Mouse (Mus musculus) heart, embryonic 14.5 days (tissue): ENCODE results near the gene Zfp3. TPM values are rescaled to one million over a fixed set of nuclear protein-coding genes. Genes with fewer than 3 reads are reported as not detected.

Experiments
- ATAC-seq: fragments of 200-750 bp; cut with Nextera tagmentation; 2 replicates; pipeline ENCODE4 v1.8.0; 2017; ENCODE audit warnings: low read depth, moderate TSS enrichment; ENCODE audit not compliant: insufficient number of reproducible peaks, insufficient read depth, low FRiP score
- H3K27ac ChIP-seq, 2 experiments: fragments of 200-500 bp in 1 of 2; fragments of 300-500 bp in 1 of 2; sonication (generic) in 1 of 2; replicated peaks in 1 of 2; 2 replicates each; pipeline ENCODE4 v1.5.1; 2012 to 2014; ENCODE audit warnings: low read depth in 2 of 2, low read length in 2 of 2, control low read depth in 1 of 2, mild to moderate bottlenecking in 1 of 2, mixed read lengths in 1 of 2; ENCODE audit not compliant: control insufficient read depth in 1 of 2, insufficient read depth in 1 of 2
- H3K27me3 ChIP-seq: fragments of 300-500 bp; sonication (generic); 2 replicates; pipeline ENCODE4 v1.6.1; 2014; ENCODE audit warnings: mild to moderate bottlenecking, low read length, control low read depth; ENCODE audit not compliant: control insufficient read depth, insufficient read depth
- H3K36me3 ChIP-seq: fragments of 300-500 bp; sonication (generic); 2 replicates; pipeline ENCODE4 v1.6.1; 2014; ENCODE audit warnings: mild to moderate bottlenecking, control low read depth, low read length, mixed read lengths; ENCODE audit not compliant: control insufficient read depth, insufficient read depth
- H3K4me1 ChIP-seq, 2 experiments: fragments of 200-500 bp in 1 of 2; fragments of 300-500 bp in 1 of 2; sonication (generic) in 1 of 2; 2 replicates each; pipeline ENCODE4 v1.6.1; 2012 to 2014; ENCODE audit warnings: low read length in 2 of 2, control low read depth in 1 of 2, mixed read lengths in 1 of 2; ENCODE audit not compliant: control insufficient read depth in 2 of 2, insufficient read depth in 2 of 2
- H3K4me2 ChIP-seq: fragments of 300-500 bp; sonication (generic); 2 replicates; pipeline ENCODE4 v1.6.1; 2014; ENCODE audit warnings: mild to moderate bottlenecking, low read length
- H3K4me3 ChIP-seq, 2 experiments: fragments of 200-500 bp in 1 of 2; fragments of 300-500 bp in 1 of 2; sonication (generic) in 1 of 2; 2 replicates each; pipeline ENCODE4 v1.5.1; 2012 to 2014; ENCODE audit warnings: low read length in 2 of 2, mild to moderate bottlenecking in 2 of 2, control low read depth in 1 of 2, low read depth in 1 of 2, moderate library complexity in 1 of 2; ENCODE audit not compliant: control insufficient read depth in 1 of 2, insufficient read depth in 1 of 2
- H3K9ac ChIP-seq: fragments of 300-500 bp; sonication (generic); 2 replicates; pipeline ENCODE4 v1.6.1; 2014; ENCODE audit warnings: mild to moderate bottlenecking, low read length
- H3K9me3 ChIP-seq: fragments of 300-500 bp; sonication (generic); 2 replicates; pipeline ENCODE4 v1.6.1; 2016; ENCODE audit warnings: low read length, control low read depth; ENCODE audit not compliant: control insufficient read depth
- WGBS: fragments of 180-500 bp; shearing (Covaris S2); extraction: QIAGEN DNeasy Blood & Tissue Kit; methylation state at CpG from one replicate; pipeline ENCODE4 v1.1.7; 2014; 5-methylcytosine and 5-hydroxymethylcytosine counted together
- microRNA-seq: library from miRNA; unstranded; fragments of <30 nt; microRNA quantifications from one replicate; pipeline ENCODE4, GENCODE M21; 2016
- polyA plus RNA-seq: library from polyadenylated mRNA; unstranded; fragments of >200 nt; fragmentation: Nextera tagmentation; extraction: Ambion mirVana; gene quantifications from 2 replicates; pipeline ENCODE4 v1.2.1, GENCODE M21; 2014

Gene Zfp3
- polyA plus RNA-seq, 1 experiment from 2014 or later, result 9.3 TPM

GRCm38 (mm10) chr11:70815498-70816078 lies 51.6 kb downstream of the Zfp3 start:
- no peak for ATAC-seq

GRCm38 (mm10) chr11:70816770-70817169 lies 52.8 kb downstream of the Zfp3 start:
- 53% methylated on average over 4 of the region's 4 CpGs for WGBS
- Histone ChIP-seq H3K27ac (no peak overlapping the region), H3K4me1 (peaks cover 0 to under 1% of the 10 kb centered on the region in 2 experiments; a peak in 2 of 4 replicates), H3K27me3 (no peaks in the 10 kb centered on the region), H3K4me3 (no peak overlapping the region), H3K4me2 (no peak overlapping the region), H3K9ac (no peak overlapping the region), H3K9me3 (no peaks in the 10 kb centered on the region), H3K36me3 (no peaks in the 10 kb centered on the region)
- ATAC-seq, result no peak

More at GRCm38 (mm10) chr11:70815498-70816078, 51.6 kb downstream of the Zfp3 start:
- Histone ChIP-seq H3K9me3 (no peaks in the 10 kb centered on the region), H3K27me3 (no peaks in the 10 kb centered on the region), H3K4me2 (no peak overlapping the region), H3K4me3 (no peak overlapping the region), H3K9ac (no peak overlapping the region), H3K27ac (no peak overlapping the region), H3K4me1 (no peaks in the 10 kb centered on the region), H3K36me3 (no peaks in the 10 kb centered on the region)
- WGBS, result 23% methylated on average over 6 of the region's 6 CpGs

DNA sequence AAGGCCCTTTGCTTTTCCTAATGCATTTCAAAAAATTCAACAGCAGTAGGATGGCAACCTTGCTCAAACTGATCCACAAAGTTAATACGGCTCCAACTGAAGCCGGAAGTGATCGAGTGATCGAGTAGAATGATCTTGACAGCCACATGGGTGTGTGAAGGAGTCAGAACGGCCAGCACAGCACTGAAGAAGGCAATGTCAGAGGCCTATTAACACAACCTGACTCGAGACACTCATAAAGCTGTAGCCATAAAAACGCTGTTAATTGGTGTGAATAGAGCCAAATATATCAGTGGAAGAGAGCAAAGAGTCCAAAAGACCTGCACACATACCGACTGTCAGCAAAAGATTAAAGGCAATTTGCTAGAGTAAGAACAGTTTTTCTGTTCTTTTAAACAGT lies 56.1 kb downstream of the Zfp3 start:
- 83% methylated on average over 8 of the region's 8 CpGs for WGBS
- ATAC-seq, result no peak
- Histone ChIP-seq H3K27ac (no peak overlapping the region), H3K4me2 (no peak overlapping the region), H3K4me3 (no peak overlapping the region), H3K9ac (no peak overlapping the region), H3K36me3 (no peaks in the 10 kb centered on the region), H3K4me1 (peaks cover 4 to 7% of the 10 kb centered on the region in 2 experiments), H3K27me3 (no peaks in the 10 kb centered on the region), H3K9me3 (no peaks in the 10 kb centered on the region)

DNA sequence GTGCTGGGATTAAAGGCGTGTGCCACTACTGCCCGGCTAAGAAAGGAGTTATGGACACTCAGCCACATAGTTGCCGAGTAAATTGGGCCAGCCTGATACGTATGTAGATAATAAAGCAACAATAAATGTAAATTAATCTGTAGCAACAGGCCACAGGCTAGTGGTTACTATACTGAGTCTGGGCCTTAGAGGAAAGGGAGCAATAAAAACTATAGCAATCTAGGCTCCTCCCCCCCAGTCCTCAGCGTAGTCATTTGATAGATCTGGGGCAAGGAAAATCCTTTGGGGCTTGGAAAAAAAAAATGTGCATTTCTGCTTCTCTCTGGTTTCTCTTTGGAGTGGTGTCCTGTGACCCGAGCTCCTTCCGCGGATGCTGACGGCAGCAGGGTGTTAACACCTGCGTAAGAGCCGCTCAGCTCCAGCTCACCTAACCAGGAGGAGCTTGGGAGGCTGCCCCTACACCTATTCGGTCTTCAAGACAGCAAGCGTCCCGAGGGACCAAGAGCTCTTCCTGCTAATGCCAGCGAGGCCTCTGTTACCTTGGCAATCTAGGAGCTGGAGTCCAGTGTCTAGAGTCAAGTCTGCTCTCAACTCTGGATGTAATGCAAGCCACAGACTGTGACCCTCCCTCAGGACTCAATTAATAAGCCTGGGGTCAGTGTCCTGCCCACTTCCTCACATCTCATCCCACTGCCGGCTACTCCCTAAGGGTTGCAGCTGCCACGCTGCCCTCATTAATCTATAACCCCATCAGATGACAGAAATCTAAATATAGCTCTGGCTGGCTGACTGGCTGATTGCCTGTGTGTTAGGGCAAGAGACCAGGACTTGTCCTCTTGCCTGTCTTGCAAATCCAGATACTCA lies 58.0 kb downstream of the Zfp3 start:
- Histone ChIP-seq H3K9me3 (no peaks in the 10 kb centered on the region), H3K4me1 (peaks cover 4 to 7% of the 10 kb centered on the region in 2 experiments), H3K9ac (no peak overlapping the region), H3K27me3 (no peaks in the 10 kb centered on the region), H3K4me2 (peak overlapping the region; percentile 4; the same call in 1 of the 2 replicates), H3K36me3 (no peaks in the 10 kb centered on the region), H3K27ac (no peak overlapping the region), H3K4me3 (no peak overlapping the region)
- no peak; the same call in 1 of the 2 replicates for ATAC-seq
- 41% methylated on average over 17 of the region's 17 CpGs for WGBS

Small RNAs within 50 kb of the gene (microRNA-seq; reads per million reads assigned to microRNA genes)
- not detected for gene Gm22760

Other genes with a start within 250 kb of the Zfp3 start
- 0.32 and 0.43 TPM in 2 replicates for gene Vmo1, start 249.6 kb upstream of the Zfp3 start, polyA plus RNA-seq
- 0.27 and 0.49 TPM in 2 replicates for gene Gltpd2, start 245.0 kb upstream of the Zfp3 start, polyA plus RNA-seq
- 625 and 657 TPM in 2 replicates for gene Psmb6, start 238.8 kb upstream of the Zfp3 start, polyA plus RNA-seq
- gene Gm40193, start 231.3 kb upstream of the Zfp3 start, polyA plus RNA-seq, result not detected in 2 replicates
- 11.1 and 11.7 TPM in 2 replicates for gene Pld2, start 224.1 kb upstream of the Zfp3 start, polyA plus RNA-seq
- gene Mink1, start 201.3 kb upstream of the Zfp3 start, polyA plus RNA-seq, result 12.7 and 13.2 TPM in 2 replicates
- gene 4930544D05Rik, start 148.4 kb upstream of the Zfp3 start, polyA plus RNA-seq, result not detected in 2 replicates
- gene Chrne, start 145.0 kb upstream of the Zfp3 start, polyA plus RNA-seq, result not detected in 2 replicates
- gene Gp1ba, start 125.1 kb upstream of the Zfp3 start, polyA plus RNA-seq, result 0.74 and 1.2 TPM in 2 replicates
- gene Rnf167, start 117.0 kb upstream of the Zfp3 start, polyA plus RNA-seq, result 73.2 and 75.9 TPM in 2 replicates
- gene Slc25a11, start 116.7 kb upstream of the Zfp3 start, polyA plus RNA-seq, result 290 and 303 TPM in 2 replicates
- gene Pfn1, start 109.6 kb upstream of the Zfp3 start, polyA plus RNA-seq, result 1,353 and 1,384 TPM in 2 replicates
- 468 and 495 TPM in 2 replicates for gene Eno3, start 107.0 kb upstream of the Zfp3 start, polyA plus RNA-seq
- gene Spag7, start 94.8 kb upstream of the Zfp3 start, polyA plus RNA-seq, result 177 TPM in 2 replicates
- gene Camta2, start 76.1 kb upstream of the Zfp3 start, polyA plus RNA-seq, result 13.7 and 13.8 TPM in 2 replicates
- 2.1 and 2.7 TPM in 2 replicates for gene Inca1, start 64.1 kb upstream of the Zfp3 start, polyA plus RNA-seq
- gene Kif1c, start 63.7 kb upstream of the Zfp3 start, polyA plus RNA-seq, result 13.9 and 18.9 TPM in 2 replicates
- gene Scimp, start 48.4 kb downstream of the Zfp3 start, polyA plus RNA-seq, result 0.50 and 0.62 TPM in 2 replicates
- 27.6 and 27.7 TPM in 2 replicates for gene Rabep1, start 80.6 kb downstream of the Zfp3 start, polyA plus RNA-seq
- gene Nup88, start 205.8 kb downstream of the Zfp3 start, polyA plus RNA-seq, result 112 and 121 TPM in 2 replicates
- gene Rpain, start 206.0 kb downstream of the Zfp3 start, polyA plus RNA-seq, result 53.6 and 63.1 TPM in 2 replicates
- gene C1qbp, start 218.8 kb downstream of the Zfp3 start, polyA plus RNA-seq, result 244 and 246 TPM in 2 replicates
- 13.3 and 13.6 TPM in 2 replicates for gene Dhx33, start 240.2 kb downstream of the Zfp3 start, polyA plus RNA-seq